Mouse (Mus musculus) embryonic facial prominence, embryonic 11.5 days (tissue): ENCODE data around the gene Ssh2. TPM values are rescaled to one million over a fixed set of nuclear protein-coding genes. Genes with fewer than 3 reads are reported as not detected.

ENCODE experiments used
- ATAC-seq: fragments of 200-750 bp; cut with Nextera tagmentation; replicated peaks from 2 replicates; pipeline ENCODE4 v1.8.0; 2017; ENCODE audit warnings: low read depth; ENCODE audit not compliant: insufficient number of reproducible peaks, low FRiP score, low TSS enrichment
- DNase-seq: peaks from one replicate; pipeline ENCODE4 v3.0.0-alpha.2; 2015; ENCODE audit warnings: low spot score
- H3K27ac ChIP-seq: fragments of 300-500 bp; sonication (generic); replicated peaks from 2 replicates; pipeline ENCODE4 v1.5.1; 2014; ENCODE audit warnings: mild to moderate bottlenecking, low read depth, low read length, control low read depth
- H3K27me3 ChIP-seq: fragments of 300-500 bp; sonication (generic); 2 replicates; pipeline ENCODE4 v1.6.1; 2014; ENCODE audit warnings: mild to moderate bottlenecking, low read length, moderate library complexity, mixed read lengths; ENCODE audit not compliant: control insufficient read depth, insufficient read depth
- H3K36me3 ChIP-seq: fragments of 300-500 bp; sonication (generic); replicated peaks from 2 replicates; pipeline ENCODE4 v1.6.1; 2014; ENCODE audit warnings: low read depth, mild to moderate bottlenecking, low read length, moderate library complexity, mixed read lengths; ENCODE audit not compliant: control insufficient read depth, insufficient read depth
- H3K4me1 ChIP-seq: fragments of 300-500 bp; sonication (generic); 2 replicates; pipeline ENCODE4 v1.6.1; 2014; ENCODE audit warnings: low read length, mixed read lengths; ENCODE audit not compliant: control insufficient read depth, insufficient read depth
- H3K4me2 ChIP-seq: fragments of 300-500 bp; sonication (generic); 2 replicates; pipeline ENCODE4 v1.6.1; 2014; ENCODE audit warnings: low read depth, mild to moderate bottlenecking, control low read depth, low read length, moderate library complexity
- H3K4me3 ChIP-seq: fragments of 300-500 bp; sonication (generic); 2 replicates; pipeline ENCODE4 v1.5.1; 2014; ENCODE audit warnings: low read depth, low read length, control low read depth
- H3K9ac ChIP-seq: fragments of 300-500 bp; sonication (generic); replicated peaks from 2 replicates; pipeline ENCODE4 v1.6.1; 2014; ENCODE audit warnings: mild to moderate bottlenecking, control low read depth, low read length
- H3K9me3 ChIP-seq: fragments of 300-500 bp; sonication (generic); replicated peaks from 2 replicates; pipeline ENCODE4 v1.6.1; 2016; ENCODE audit warnings: mild to moderate bottlenecking, low read length, inconsistent platforms, mixed read lengths; ENCODE audit not compliant: control insufficient read depth
- WGBS: fragments of 180-500 bp; shearing (Covaris S2); extraction: QIAGEN DNeasy Blood & Tissue Kit; methylation state at CpG from one replicate; pipeline ENCODE4 v1.1.7; 2014; 5-methylcytosine and 5-hydroxymethylcytosine counted together
- polyA plus RNA-seq: library from polyadenylated mRNA; unstranded; fragments of >200 nt; fragmentation: Nextera tagmentation; extraction: Ambion mirVana; gene quantifications from 2 replicates; pipeline ENCODE4 v1.2.1, GENCODE M21; 2014

Ssh2 gene
- polyA plus RNA-seq, 1 experiment from 2014 or later: 10.0 TPM

- Histone ChIP-seq H3K4me1 (peaks cover 3% of the 10 kb centered on the region), H3K4me3 (no peak overlapping the region), H3K4me2 (no peak overlapping the region), H3K9ac (no peak overlapping the region), H3K9me3 (no peaks in the 10 kb centered on the region), H3K27ac (no peak overlapping the region), H3K36me3 (no peaks in the 10 kb centered on the region), H3K27me3 (peaks cover 53% of the 10 kb centered on the region)
- DNase-seq: no peak
- 65% methylated on average over 4 of the region's 4 CpGs for WGBS
- ATAC-seq: no peak
Observed at GRCm38 (mm10) chr11:77464684-77465083, 248.6 kb downstream of the Ssh2 start.

- ATAC-seq: no peak
- Histone ChIP-seq H3K27ac (no peak overlapping the region), H3K9ac (no peak overlapping the region), H3K4me2 (no peak overlapping the region), H3K36me3 (no peaks in the 10 kb centered on the region), H3K27me3 (peaks cover 53% of the 10 kb centered on the region), H3K4me1 (peaks cover 3% of the 10 kb centered on the region), H3K9me3 (no peaks in the 10 kb centered on the region), H3K4me3 (no peak overlapping the region)
- 48% methylated on average over 3 of the region's 3 CpGs for WGBS
- no peak for DNase-seq
Observed at GRCm38 (mm10) chr11:77465111-77465510, 249.0 kb downstream of the Ssh2 start.

GRCm38 (mm10) chr11:77466544-77466943, 250.5 kb downstream of the Ssh2 start:
- Histone ChIP-seq H3K4me1 (peaks cover 3% of the 10 kb centered on the region), H3K27me3 (peaks cover 49% of the 10 kb centered on the region), H3K4me2 (no peak overlapping the region), H3K4me3 (no peak overlapping the region), H3K9ac (0 out of 2 replicates have a peak overlapping the region, but pooled peaks have one; percentile 13), H3K9me3 (no peaks in the 10 kb centered on the region), H3K36me3 (no peaks in the 10 kb centered on the region), H3K27ac (no peak overlapping the region)
- ATAC-seq (no peak), DNase-seq (no peak)
- 34% methylated on average over 9 of the region's 9 CpGs for WGBS

GRCm38 (mm10) chr11:77467157-77467556, 251.1 kb downstream of the Ssh2 start:
- H3K4me3 ChIP-seq: 0 out of 2 replicates have a peak overlapping the region, but pooled peaks have one; percentile 1
- H3K36me3 ChIP-seq: peaks cover 3% of the 10 kb centered on the region
- H3K27me3 ChIP-seq: peaks cover 45% of the 10 kb centered on the region
- H3K9ac ChIP-seq: no peak overlapping the region
- no peaks in the 10 kb centered on the region for H3K9me3 ChIP-seq
- no peak overlapping the region for H3K4me2 ChIP-seq
- H3K27ac ChIP-seq: no peak overlapping the region
- DNase-seq (peak; percentile 62), ATAC-seq (no peak)
- H3K4me1 ChIP-seq: peaks cover 3% of the 10 kb centered on the region
- 2% methylated on average over 25 of the region's 25 CpGs for WGBS

- H3K4me3 ChIP-seq: no peak overlapping the region
Observed at GRCm38 (mm10) chr11:77467784-77468183, 251.7 kb downstream of the Ssh2 start.

GRCm38 (mm10) chr11:77468397-77468796, 252.3 kb downstream of the Ssh2 start:
- Histone ChIP-seq H3K36me3 (peaks cover 8% of the 10 kb centered on the region), H3K4me2 (no peak overlapping the region), H3K4me3 (no peak overlapping the region), H3K27me3 (peaks cover 35% of the 10 kb centered on the region), H3K9ac (no peak overlapping the region), H3K9me3 (no peaks in the 10 kb centered on the region), H3K27ac (no peak overlapping the region), H3K4me1 (no peaks in the 10 kb centered on the region; the same call in 1 of the 2 replicates)
- DNase-seq (no peak), ATAC-seq (no peak)
- 82% methylated on average over 9 of the region's 9 CpGs for WGBS

More at GRCm38 (mm10) chr11:77467784-77468183, 251.7 kb downstream of the Ssh2 start:
- no peak overlapping the region for H3K4me2 ChIP-seq
- 0 out of 2 replicates have a peak, but pooled peaks have one; percentile 17 for ATAC-seq
- 15% methylated on average over 20 of the region's 20 CpGs for WGBS
- peaks cover 39% of the 10 kb centered on the region for H3K27me3 ChIP-seq
- H3K36me3 ChIP-seq: peaks cover 8% of the 10 kb centered on the region
- no peaks in the 10 kb centered on the region for H3K9me3 ChIP-seq
- H3K9ac ChIP-seq: no peak overlapping the region
- H3K27ac ChIP-seq: no peak overlapping the region
- no peaks in the 10 kb centered on the region; the same call in none of the 2 replicates for H3K4me1 ChIP-seq
- DNase-seq: peak; percentile 64

- peaks cover 8% of the 10 kb centered on the region for H3K36me3 ChIP-seq
- no peaks in the 10 kb centered on the region for H3K9me3 ChIP-seq
- H3K4me1 ChIP-seq: no peaks in the 10 kb centered on the region; the same call in 1 of the 2 replicates
- H3K4me2 ChIP-seq: no peak overlapping the region
- no peak for DNase-seq
- ATAC-seq: no peak
- no peak overlapping the region for H3K9ac ChIP-seq
- 70% methylated on average over 29 of the region's 29 CpGs for whole genome bisulfite sequencing
- peaks cover 21% of the 10 kb centered on the region for H3K27me3 ChIP-seq
- H3K4me3 ChIP-seq: no peak overlapping the region
- H3K27ac ChIP-seq: no peak overlapping the region
Observed at GRCm38 (mm10) chr11:77471407-77471806, 255.3 kb downstream of the Ssh2 start.

GRCm38 (mm10) chr11:77472775-77473174, 256.7 kb downstream of the Ssh2 start:
- Histone ChIP-seq H3K4me1 (no peaks in the 10 kb centered on the region), H3K27ac (no peak overlapping the region), H3K27me3 (peaks cover 7% of the 10 kb centered on the region), H3K4me3 (no peak overlapping the region), H3K9ac (no peak overlapping the region), H3K9me3 (no peaks in the 10 kb centered on the region), H3K36me3 (peaks cover 8% of the 10 kb centered on the region), H3K4me2 (no peak overlapping the region)
- 88% methylated on average over 16 of the region's 16 CpGs for WGBS
- no peak for DNase-seq
- no peak for ATAC-seq
